Mouse (Mus musculus) right cerebral cortex, postnatal 25 days (tissue): ENCODE measurements around the gene Cnp.
"Not testable (repeated sequence)": the region's sequence is repeated elsewhere in the genome, so short reads cannot be mapped to it uniquely, and the experiment has no call there.

Experiments
- DNase-seq: peaks from one replicate; pipeline ENCODE4 v3.0.0; 2022

Gene Cnp

DNA sequence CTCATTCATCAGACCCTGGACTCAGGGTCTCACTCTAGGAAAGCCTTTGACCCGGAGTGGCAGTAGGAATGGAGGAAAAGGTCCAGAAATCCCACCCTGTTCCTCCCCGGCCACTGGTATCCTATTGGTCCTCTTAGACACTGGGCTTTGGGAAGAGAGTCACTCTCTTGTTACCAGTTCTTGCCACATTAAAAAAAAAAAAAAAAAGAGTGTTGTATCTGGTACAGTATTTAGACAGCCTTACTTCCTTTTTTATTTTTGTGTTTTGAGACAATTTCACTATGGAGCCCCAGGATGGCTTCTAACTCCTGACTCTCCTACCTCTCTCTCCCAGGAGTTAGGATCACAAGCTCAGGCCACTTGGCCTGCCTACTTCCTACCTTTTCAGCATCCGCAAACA is 17.1 kb upstream of the Cnp start:
- no peak for DNase-seq

- no peak for DNase-seq
Observed at GRCm38 (mm10) chr11:100559476-100559875, 15.2 kb upstream of the Cnp start.

DNA sequence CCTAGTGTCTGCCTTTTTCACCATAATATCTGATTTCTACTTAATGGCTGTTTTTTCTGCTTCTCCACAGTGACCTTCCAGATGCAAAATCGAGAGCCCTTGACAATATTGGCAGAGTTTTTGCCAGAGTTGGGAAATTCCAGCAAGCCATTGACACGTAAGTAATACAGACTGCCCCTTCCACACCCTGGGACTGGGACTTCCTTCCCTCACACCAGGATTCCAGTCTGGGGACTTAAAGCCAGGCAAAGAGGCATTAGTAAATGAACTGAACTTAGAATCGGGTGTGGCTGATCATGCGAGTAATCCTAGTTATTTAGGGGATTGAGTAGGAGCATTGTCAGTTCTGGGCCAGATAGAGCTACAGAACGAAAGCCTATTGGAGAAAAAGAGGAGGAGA is 13.0 kb upstream of the Cnp start:
- DNase-seq: no peak

DNA sequence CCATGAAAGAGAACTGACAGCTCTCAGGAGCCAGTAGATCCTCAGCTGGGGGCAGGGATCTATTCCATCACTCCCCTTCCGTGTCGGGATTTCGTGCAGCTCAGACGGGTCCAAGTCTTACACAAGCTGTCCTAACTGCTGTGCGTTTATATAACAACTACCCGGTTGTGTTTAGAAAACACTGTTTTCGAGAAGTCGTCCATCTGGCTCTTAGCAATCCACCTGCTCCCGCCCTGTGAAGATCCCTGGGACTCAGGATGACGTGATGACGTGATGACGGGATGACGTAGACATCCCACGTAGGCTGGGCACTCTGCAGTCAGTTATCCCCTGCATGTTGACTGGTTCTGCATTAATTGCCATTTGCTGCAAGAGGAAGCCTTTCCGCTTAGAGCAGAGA is 10.4 kb upstream of the Cnp start:
- DNase-seq: peak; percentile 80

DNA sequence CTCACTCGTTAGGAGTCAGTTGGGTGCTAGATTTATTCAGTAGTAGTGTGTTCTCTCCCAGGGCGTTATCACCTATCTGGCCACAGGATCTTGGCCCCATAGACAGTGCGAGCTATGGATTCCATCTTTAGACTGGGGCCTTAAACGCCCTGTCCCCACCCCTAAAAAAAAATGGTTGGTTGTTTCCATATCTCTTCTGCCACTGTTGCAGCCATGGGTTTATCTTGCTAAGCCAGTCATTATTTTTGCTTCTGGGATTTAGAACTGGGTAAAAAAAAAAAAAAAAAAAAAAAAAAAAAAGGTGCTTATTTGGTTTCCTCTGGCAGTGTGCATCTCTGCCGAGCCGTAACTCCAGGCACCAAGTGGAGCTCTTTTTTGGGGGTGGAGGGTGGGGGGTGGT is 10.0 kb upstream of the Cnp start:
- no peak for DNase-seq

- no peak for DNase-seq
Observed at GRCm38 (mm10) chr11:100567229-100567628, 7.5 kb upstream of the Cnp start.

- no peak for DNase-seq
Observed at GRCm38 (mm10) chr11:100567815-100568245, 6.9 kb upstream of the Cnp start.

GRCm38 (mm10) chr11:100568692-100569091 is 6.0 kb upstream of the Cnp start:
- no peak for DNase-seq

DNA sequence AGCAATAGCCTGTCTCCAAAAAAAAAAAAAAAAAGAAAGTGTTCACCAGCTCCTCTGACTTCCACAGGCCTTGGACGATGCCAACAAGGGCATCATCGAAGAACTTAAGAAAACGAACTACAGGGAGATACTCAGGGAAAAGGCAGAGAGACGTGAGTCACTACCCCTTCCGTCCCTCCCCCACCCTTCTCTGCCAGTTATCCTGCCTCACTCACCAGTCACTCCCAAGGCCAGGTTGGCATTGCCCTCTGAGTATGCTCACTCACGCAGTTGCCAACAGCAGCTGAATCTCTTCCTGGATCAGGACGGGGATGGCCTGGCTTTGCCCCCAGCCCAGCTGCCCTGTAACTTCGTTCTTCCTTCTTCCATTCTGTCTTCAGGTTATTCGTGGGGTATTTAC is 4.9 kb upstream of the Cnp start:
- DNase-seq: no peak

DNA sequence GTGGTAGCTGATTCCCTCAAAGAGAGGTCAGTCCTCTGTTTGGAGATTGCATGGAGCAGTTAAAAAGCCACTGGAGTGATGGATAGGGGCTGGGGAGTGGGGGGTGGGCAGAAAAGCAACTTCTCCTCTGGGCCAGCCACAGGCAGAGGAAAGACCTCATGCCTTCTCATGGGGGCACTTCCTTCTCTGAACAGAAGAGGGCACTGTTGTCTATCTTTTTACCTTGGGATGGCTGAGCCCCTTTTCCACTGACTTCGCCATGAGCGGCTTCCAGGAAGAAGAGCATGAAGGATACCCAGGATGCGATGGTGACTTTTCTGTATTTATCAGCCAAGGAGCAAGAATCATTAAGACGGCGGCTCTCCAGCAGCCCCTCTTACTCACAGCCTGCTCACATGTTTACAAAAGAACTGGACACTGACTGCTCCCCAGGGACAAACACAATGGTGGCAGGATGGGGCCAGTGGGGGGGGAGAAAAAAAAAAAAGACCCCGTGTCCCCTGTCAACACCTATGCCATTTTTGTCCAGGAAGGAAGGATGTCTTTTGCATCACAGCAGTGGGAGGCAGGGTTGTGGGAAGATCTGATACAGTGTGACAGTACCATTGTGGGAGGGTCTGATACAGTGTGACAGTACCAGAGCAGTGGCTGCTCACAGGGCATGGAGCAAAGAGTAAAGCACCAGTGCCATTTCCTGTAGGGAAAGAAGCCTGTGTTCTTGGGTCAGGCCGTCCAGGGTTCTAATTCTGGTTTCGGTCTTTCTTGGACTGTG is 4.1 kb upstream of the Cnp start:
- peak; percentile 49 for DNase-seq

- DNase-seq: peak; percentile 26
Observed at GRCm38 (mm10) chr11:100571202-100571567, 3.5 kb upstream of the Cnp start.

- no peak for DNase-seq
Observed at GRCm38 (mm10) chr11:100574188-100574587, 516 bp upstream of the Cnp start.

- DNase-seq: no peak
Observed at GRCm38 (mm10) chr11:100575484-100575855, 766 bp downstream of the Cnp start.

DNA sequence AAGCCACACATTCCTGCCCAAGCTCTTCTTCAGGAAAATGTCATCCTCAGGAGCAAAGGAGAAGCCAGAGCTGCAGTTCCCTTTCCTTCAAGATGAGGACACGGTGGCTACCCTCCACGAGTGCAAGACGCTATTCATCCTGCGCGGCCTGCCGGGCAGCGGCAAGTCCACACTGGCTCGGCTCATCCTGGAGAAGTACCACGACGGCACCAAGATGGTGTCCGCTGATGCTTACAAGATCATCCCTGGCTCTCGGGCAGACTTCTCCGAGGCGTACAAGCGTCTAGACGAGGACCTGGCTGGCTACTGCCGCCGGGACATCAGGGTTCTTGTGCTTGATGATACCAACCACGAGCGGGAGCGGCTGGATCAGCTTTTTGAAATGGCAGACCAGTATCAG is 1.6 kb downstream of the Cnp start:
- DNase-seq: no peak

DNA sequence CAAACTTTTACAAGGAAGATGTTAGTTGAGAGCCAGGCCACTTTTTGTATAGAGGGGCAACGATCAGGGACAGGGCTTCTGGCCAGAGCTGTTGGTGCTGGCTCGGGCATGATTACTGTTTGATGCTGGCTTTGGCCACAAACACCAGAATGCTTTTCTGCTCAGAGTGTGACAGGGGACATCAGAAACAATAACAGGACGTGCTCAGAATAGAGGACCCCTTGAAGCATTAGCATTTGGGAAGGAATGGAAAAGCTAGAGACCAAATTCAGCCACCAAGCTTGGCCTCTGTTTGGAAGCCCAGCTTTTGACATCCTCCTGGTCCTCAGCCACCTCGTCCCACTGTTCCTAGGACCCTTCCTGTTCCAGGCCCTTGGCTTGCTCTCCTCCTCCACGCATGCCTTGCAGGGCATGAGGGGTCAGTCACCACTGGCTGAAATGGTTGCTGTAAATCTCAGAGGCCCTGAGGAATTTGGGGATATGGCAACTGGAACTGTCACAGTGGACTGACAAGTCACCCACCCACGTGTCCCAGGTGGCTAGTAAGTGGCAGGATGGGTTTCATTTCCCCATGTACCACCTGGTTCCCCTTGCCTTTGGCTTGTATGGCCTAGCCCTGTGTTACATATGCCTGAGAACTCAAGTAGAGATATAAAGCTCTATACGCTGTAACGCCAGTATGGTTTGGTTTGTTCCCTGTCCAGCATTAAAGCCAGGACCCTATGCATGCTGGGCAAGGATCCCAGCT is 3.3 kb downstream of the Cnp start:
- DNase-seq: no peak

- no peak for DNase-seq
Observed at GRCm38 (mm10) chr11:100579116-100579799, 4.6 kb downstream of the Cnp start.

DNA sequence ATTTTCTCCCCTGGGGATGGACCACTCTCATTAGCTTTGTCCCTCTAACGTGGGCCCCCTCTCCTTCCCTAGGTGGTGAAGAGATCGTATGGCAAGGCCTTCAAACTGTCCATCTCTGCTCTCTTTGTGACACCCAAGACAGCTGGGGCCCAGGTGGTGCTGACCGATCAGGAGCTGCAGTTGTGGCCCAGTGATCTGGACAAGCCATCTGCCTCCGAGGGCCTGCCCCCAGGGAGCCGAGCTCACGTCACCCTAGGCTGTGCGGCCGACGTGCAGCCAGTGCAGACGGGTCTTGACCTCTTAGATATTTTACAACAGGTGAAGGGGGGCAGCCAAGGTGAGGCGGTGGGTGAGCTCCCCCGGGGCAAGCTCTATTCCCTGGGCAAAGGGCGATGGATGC is 5.6 kb downstream of the Cnp start:
- DNase-seq: no peak

DNA sequence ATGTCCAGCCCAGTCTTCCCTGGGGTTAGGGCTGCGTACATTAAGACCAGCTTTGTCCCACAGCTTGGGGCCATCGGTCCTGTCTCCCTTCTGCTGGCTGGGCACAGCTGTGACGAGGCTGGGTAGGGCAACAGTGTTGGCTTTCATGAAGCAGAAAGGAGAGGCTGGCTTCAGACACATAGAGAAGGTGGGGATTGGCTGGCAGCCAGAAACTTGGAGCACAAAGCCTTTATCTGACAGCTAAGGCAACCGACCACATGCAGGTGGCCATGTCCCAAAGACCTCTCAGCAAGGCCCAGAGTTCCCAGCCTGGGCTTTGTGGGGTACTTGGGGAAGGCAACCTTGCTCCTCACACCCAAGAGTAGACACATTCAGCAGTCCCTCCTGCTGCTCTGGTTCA is 7.1 kb downstream of the Cnp start:
- no peak for DNase-seq

DNA sequence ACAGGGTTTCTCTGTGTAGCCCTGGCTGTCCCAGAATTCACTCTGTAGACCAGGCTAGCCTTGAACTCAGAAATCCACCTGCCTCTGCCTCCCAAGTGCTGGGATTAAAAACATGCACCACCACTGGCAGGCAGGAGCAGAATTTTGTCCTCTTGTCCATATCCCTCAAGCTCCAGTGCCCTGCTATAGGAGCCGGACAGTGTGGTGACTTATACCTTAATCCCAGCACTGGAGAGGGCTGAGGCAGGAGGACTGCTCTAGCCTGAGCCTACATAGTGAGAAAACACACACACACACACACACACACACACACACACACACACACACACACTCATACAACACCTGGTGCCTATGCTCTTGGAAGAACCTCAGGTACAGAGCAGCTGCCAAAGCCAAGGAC is 7.7 kb downstream of the Cnp start:
- DNase-seq: not testable (repeated sequence)

DNA sequence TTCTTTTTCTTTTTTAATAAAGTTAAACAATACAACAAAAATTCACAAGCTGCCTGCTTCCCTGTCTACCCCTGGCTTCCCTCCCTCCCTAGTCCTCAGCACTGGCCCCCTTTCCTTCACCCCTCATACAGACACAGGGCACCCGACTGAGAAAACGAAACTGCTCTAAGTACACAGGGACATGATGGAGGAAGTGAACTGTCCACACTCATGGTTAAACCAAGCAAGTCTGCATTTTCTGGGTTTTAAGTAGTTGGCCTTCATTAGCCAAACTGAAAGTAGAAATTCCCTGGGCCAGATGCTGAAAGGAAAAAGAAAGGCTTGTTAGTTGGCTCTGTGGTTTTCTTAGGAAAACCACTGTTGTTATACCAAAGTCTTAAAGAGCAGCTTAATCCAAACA is 8.1 kb downstream of the Cnp start:
- DNase-seq: no peak

GRCm38 (mm10) chr11:100584561-100584961 is 9.9 kb downstream of the Cnp start:
- no peak for DNase-seq

GRCm38 (mm10) chr11:100585148-100585547 is 10.4 kb downstream of the Cnp start:
- DNase-seq: no peak

GRCm38 (mm10) chr11:100588462-100588861 is 13.8 kb downstream of the Cnp start:
- no peak for DNase-seq
